Mouse (Mus musculus): ENCODE data around the gene Fcmr. TPM values are rescaled to one million over a fixed set of nuclear protein-coding genes. Genes with fewer than 3 reads are reported as not detected.
A peak's percentile ranks its signal among the peaks of the same experiment; 100 is the strongest.

The Fcmr gene
- total RNA-seq, 1 experiment from 2014 or later: 440 TPM

DNA sequence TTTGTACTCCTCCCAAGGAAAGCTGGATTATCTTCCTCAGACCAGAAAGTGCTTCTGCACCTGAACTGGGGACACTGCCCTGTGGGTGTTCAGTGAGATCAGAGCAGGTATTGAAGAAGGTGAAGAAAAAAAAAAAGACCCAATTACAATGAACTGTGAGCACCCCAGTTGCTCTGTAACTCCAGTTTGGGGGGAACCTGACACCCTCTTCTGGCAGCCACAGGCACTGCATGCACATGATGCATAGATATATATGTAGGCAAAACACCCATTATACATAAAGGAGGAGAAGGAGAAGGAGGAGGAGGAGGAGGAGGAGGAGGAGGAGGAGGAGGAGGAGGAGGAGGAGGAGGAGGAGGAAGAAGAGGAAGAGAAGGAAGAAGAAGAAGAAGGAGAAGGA lies 61.0 kb downstream of the Fcmr start:
- ATAC-seq (ENCODE audit: extremely low read depth, insufficient number of reproducible peaks, low FRiP score, poor library complexity, severe bottlenecking): peak; percentile 64; the same call in 1 of the 2 replicates

Other genes with a start within 250 kb of the Fcmr start
- not detected in 2 replicates for gene Zp3r, start 236.0 kb upstream of the Fcmr start, total RNA-seq (2017)
- 0.12 TPM in 1 of 2 replicates, not detected in the other for gene C4bp, start 204.0 kb upstream of the Fcmr start, total RNA-seq (2017)
- not detected in 2 replicates for gene Gm29427, start 149.9 kb upstream of the Fcmr start, total RNA-seq (2017)
- gene Yod1, start 148.3 kb upstream of the Fcmr start, total RNA-seq (2017): 12.6 and 13.6 TPM in 2 replicates
- gene Pfkfb2, start 136.4 kb upstream of the Fcmr start, total RNA-seq (2017): 15.8 and 20.0 TPM in 2 replicates
- gene AA986860, start 133.7 kb upstream of the Fcmr start, total RNA-seq (2017): 1.4 and 3.1 TPM in 2 replicates
- gene Fcamr, start 64.8 kb upstream of the Fcmr start, total RNA-seq (2017): not detected in 2 replicates
- 1.5 and 1.8 TPM in 2 replicates for gene Pigr, start 39.0 kb upstream of the Fcmr start, total RNA-seq (2017)
- gene Il24, start 21.8 kb downstream of the Fcmr start, total RNA-seq (2017): not detected in 2 replicates
- gene Il20, start 45.8 kb downstream of the Fcmr start, total RNA-seq (2017): 0.74 TPM in 1 of 2 replicates, not detected in the other
- not detected in 2 replicates for gene Il19, start 74.4 kb downstream of the Fcmr start, total RNA-seq (2017)
- not detected in 2 replicates for gene Il10, start 154.2 kb downstream of the Fcmr start, total RNA-seq (2017)
- gene Mapkapk2, start 232.2 kb downstream of the Fcmr start, total RNA-seq (2017): 103 and 112 TPM in 2 replicates